Mouse (Mus musculus) neural tube, embryonic 14.5 days (tissue): ENCODE data around the gene Usp16. TPM values are rescaled to one million over a fixed set of nuclear protein-coding genes. Genes with fewer than 3 reads are reported as not detected.
A peak's percentile ranks its signal among the peaks of the same experiment; 100 is the strongest.
"Not testable (repeated sequence)": the region's sequence is repeated elsewhere in the genome, so short reads cannot be mapped to it uniquely, and the experiment has no call there.

Source experiments
- ATAC-seq: fragments of 200-750 bp; cut with Nextera tagmentation; 2 replicates; pipeline ENCODE4 v1.8.0; 2017; ENCODE audit warnings: low read depth, mild to moderate bottlenecking, moderate TSS enrichment, moderate library complexity
- H3K27ac ChIP-seq: fragments of 300-500 bp; sonication (generic); 2 replicates; pipeline ENCODE4 v1.5.1; 2014; ENCODE audit warnings: low read depth, mild to moderate bottlenecking, control low read depth, low read length, moderate library complexity, mixed read lengths
- H3K27me3 ChIP-seq: fragments of 300-500 bp; sonication (generic); 2 replicates; pipeline ENCODE4 v1.6.1; 2014; ENCODE audit warnings: low read length; ENCODE audit not compliant: control insufficient read depth, insufficient read depth
- H3K36me3 ChIP-seq: fragments of 300-500 bp; sonication (generic); 2 replicates; pipeline ENCODE4 v1.6.1; 2014; ENCODE audit warnings: low read length, mixed read lengths; ENCODE audit not compliant: control insufficient read depth, insufficient read depth
- H3K4me1 ChIP-seq: fragments of 300-500 bp; sonication (generic); 2 replicates; pipeline ENCODE4 v1.6.1; 2014; ENCODE audit warnings: low read length; ENCODE audit not compliant: control insufficient read depth, insufficient read depth
- H3K4me2 ChIP-seq: fragments of 300-500 bp; sonication (generic); 2 replicates; pipeline ENCODE4 v1.6.1; 2014; ENCODE audit warnings: mild to moderate bottlenecking, low read depth, low read length, control low read depth
- H3K4me3 ChIP-seq: fragments of 300-500 bp; sonication (generic); 2 replicates; pipeline ENCODE4 v1.5.1; 2014; ENCODE audit warnings: low read depth, low read length, control low read depth, mixed read lengths
- H3K9ac ChIP-seq: fragments of 300-500 bp; sonication (generic); replicated peaks from 2 replicates; pipeline ENCODE4 v1.6.1; 2014; ENCODE audit warnings: low read depth, mild to moderate bottlenecking, control low read depth, low read length, mixed read lengths
- H3K9me3 ChIP-seq: fragments of 300-500 bp; sonication (generic); 2 replicates; pipeline ENCODE4 v1.6.1; 2016; ENCODE audit warnings: low read length; ENCODE audit not compliant: control insufficient read depth
- WGBS: fragments of 180-500 bp; shearing (Covaris S2); extraction: QIAGEN DNeasy Blood & Tissue Kit; methylation state at CpG from one replicate; pipeline ENCODE4 v1.1.7; 2014; 5-methylcytosine and 5-hydroxymethylcytosine counted together
- polyA plus RNA-seq: library from polyadenylated mRNA; unstranded; fragments of >200 nt; fragmentation: Nextera tagmentation; extraction: Ambion mirVana; gene quantifications from 2 replicates; pipeline ENCODE4 v1.2.1, GENCODE M21; 2014

Usp16 gene
- polyA plus RNA-seq, 1 experiment from 2014 or later: 67.5 TPM

DNA sequence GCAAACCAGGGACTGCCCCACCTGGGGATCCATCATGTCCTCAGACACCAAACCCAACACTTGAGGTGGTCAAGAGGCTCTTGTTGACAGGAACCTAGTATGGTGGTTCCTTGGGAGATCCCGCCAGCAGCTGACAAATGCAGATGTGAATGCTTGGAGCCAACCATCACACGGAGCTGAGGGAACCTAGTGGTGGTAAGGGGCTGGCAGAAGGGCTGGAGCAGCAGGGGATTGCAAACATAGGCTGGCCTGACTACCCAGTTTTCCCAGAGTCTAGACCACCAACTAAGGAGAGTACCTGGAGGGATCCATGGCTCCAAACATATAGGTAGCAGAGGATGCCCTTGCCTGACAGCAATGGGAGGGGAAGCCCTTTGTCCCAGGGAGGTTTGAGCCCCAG is 1.3 kb upstream of the Usp16 start:
- 88% methylated on average over 2 of the region's 2 CpGs for WGBS
- no peak overlapping the region for H3K27ac ChIP-seq
- no peak overlapping the region for H3K4me2 ChIP-seq
- no peak overlapping the region for H3K4me3 ChIP-seq
- ATAC-seq: no peak
- peaks cover 14% of the 10 kb centered on the region for H3K4me1 ChIP-seq
- H3K36me3 ChIP-seq: no peaks in the 10 kb centered on the region
- no peak overlapping the region for H3K9ac ChIP-seq
- H3K27me3 ChIP-seq: no peaks in the 10 kb centered on the region
- no peaks in the 10 kb centered on the region for H3K9me3 ChIP-seq

DNA sequence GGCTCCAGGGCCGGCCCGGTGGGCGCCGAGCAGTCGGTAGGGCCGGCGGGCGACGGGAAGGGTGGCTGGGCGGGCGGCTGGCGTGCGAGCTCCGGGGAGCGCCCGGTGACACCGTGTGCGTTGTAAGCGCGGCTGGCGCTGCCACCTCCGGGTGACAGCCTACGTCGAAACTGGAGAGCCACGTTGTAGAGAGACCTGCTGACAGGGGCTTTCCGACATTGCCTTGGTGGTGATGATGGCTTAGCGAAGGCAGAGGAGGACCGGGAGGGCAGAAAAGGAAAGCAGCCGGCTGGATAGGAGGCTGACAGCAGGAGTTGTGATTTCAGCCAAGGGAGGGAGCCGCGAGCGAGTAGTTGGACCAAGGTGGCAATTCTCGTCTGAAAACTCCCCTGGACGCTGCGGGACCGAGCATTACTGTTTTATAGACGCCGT is 693 bp downstream of the Usp16 start:
- Histone ChIP-seq H3K4me1 (peaks cover 14% of the 10 kb centered on the region), H3K4me2 (peak overlapping the region; percentile 84), H3K4me3 (peak overlapping the region; percentile 83), H3K36me3 (no peaks in the 10 kb centered on the region), H3K9me3 (no peaks in the 10 kb centered on the region), H3K9ac (peak overlapping the region; percentile 89), H3K27me3 (no peaks in the 10 kb centered on the region), H3K27ac (peak overlapping the region; percentile 79)
- no peak for ATAC-seq
- WGBS: 0% methylated on average over 35 of the region's 38 CpGs

DNA sequence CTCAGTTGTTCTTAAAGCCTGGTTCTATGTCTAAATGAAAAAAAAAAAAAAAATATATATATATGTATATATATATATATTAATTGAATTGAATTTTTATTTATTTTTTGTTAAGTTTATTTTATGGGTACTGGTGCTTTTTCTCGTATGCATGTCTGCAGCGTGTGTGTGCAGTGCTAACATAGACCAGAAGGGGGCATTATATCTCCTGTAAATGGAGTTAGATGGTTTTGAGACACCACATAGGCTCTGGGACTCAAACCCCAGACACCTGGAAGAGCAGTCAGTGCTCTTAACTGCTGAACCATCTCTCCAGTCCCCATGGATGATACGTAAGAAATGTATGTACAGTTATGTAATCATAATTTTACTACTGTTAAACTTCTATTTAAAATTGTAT is 4.2 kb downstream of the Usp16 start:
- 98% methylated on average over 3 of the region's 3 CpGs for WGBS
- Histone ChIP-seq H3K36me3 (peaks cover 6% of the 10 kb centered on the region; the same call in 1 of the 2 replicates), H3K27ac (no peak overlapping the region), H3K4me3 (no peak overlapping the region), H3K27me3 (no peaks in the 10 kb centered on the region), H3K4me1 (peaks cover 14% of the 10 kb centered on the region), H3K9me3 (no peaks in the 10 kb centered on the region), H3K9ac (no peak overlapping the region), H3K4me2 (no peak overlapping the region)
- no peak for ATAC-seq

DNA sequence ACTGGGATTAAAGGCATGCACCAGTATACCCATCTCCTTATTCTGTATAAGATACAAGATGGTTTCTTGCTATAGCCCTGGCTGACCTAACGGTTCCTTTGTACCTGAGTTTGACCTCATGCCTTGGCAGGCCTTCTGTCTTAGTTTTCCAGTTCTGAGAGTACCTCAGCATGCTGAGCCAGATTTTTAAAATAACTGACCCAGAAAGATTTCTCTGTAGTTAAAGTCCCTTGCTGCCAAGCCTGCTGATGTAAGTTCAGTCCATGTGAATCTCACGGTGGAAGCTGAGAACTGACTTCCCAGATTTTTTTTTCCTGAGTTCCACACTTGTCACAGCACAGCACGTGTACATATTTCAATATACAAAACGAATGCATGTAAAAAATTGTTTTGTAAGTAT is 16.1 kb downstream of the Usp16 start:
- no peaks in the 10 kb centered on the region for H3K4me1 ChIP-seq
- H3K4me3 ChIP-seq: no peak overlapping the region
- no peak overlapping the region for H3K9ac ChIP-seq
- ATAC-seq: no peak
- no peaks in the 10 kb centered on the region for H3K9me3 ChIP-seq
- H3K4me2 ChIP-seq: no peak overlapping the region
- peaks cover 54% of the 10 kb centered on the region for H3K36me3 ChIP-seq
- no peak overlapping the region for H3K27ac ChIP-seq
- no peaks in the 10 kb centered on the region for H3K27me3 ChIP-seq
- WGBS: 93% methylated on average over 4 of the region's 4 CpGs

DNA sequence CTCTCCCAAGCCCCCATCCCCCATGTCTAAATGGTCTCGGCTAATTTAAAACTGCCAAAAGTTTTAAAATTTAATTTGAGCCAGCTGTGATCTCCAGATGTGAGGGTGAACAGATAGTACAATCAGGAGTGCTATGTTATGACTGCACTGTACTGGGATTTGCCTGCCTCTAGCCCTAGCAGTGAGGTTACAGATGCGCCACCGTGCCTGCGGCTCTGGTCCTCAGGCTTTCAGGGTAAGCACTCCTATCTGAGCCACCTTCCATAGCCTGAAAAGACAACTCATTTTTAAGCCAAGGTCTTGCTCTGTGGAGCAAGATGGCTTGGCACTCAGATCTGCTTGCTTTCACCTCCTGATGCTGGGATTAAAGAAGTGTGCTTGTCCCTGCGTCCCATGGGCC is 29.9 kb downstream of the Usp16 start:
- Histone ChIP-seq H3K9me3 (no peaks in the 10 kb centered on the region), H3K27me3 (no peaks in the 10 kb centered on the region), H3K4me1 (no peaks in the 10 kb centered on the region), H3K27ac (no peak overlapping the region), H3K9ac (no peak overlapping the region), H3K4me2 (no peak overlapping the region), H3K4me3 (no peak overlapping the region), H3K36me3 (peaks cover 65% of the 10 kb centered on the region)
- ATAC-seq: no peak
- 87% methylated on average over 5 of the region's 5 CpGs for WGBS

DNA sequence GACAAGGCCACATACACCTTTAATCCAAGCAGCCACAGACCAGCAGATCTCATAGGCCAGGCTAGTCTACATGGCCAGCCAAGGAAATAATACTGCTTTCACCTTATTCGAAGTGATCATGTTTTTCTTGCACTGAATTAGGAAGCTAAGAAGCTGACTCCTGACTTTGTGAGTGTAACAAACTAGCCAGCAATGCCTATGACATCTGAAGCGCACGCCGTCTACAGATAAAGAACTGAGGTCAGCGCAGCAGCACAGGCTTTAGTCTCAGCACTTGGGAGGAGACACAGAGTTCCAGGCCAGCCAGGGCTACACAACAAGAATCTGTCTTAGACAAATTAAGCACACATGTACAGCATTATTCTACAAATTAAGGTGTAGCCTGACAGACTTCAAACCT is 32.2 kb downstream of the Usp16 start:
- Histone ChIP-seq H3K4me1 (no peaks in the 10 kb centered on the region), H3K9me3 (no peaks in the 10 kb centered on the region), H3K27ac (no peak overlapping the region), H3K4me2 (no peak overlapping the region), H3K36me3 (peaks cover 83% of the 10 kb centered on the region), H3K27me3 (no peaks in the 10 kb centered on the region), H3K4me3 (no peak overlapping the region), H3K9ac (no peak overlapping the region)
- 99% methylated on average over 5 of the region's 5 CpGs for WGBS
- ATAC-seq: no peak

DNA sequence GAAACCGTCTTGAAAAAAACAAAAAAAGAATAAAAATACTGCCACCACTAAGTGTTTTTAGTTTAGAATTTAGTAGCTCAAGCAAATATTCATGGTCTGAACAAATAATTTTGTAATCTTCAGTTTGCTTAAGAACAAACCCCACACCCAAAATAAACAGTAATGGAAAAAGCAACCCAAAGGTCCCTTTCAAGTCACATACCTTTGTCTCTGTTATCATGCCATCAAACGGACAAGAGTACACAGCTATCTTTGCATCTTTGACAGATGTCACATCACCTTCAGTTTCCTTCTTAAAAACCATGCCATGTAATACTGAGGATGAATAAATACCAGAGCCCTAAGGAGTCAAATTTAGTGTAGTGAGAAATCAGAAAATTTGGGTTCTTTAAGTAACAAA is 34.1 kb downstream of the Usp16 start:
- Histone ChIP-seq H3K27ac (no peak overlapping the region), H3K9ac (no peak overlapping the region), H3K36me3 (peaks cover 66% of the 10 kb centered on the region), H3K9me3 (no peaks in the 10 kb centered on the region), H3K4me1 (no peaks in the 10 kb centered on the region), H3K4me2 (no peak overlapping the region), H3K27me3 (no peaks in the 10 kb centered on the region), H3K4me3 (no peak overlapping the region)
- 88% methylated on average over 2 of the region's 2 CpGs for WGBS
- ATAC-seq: no peak

DNA sequence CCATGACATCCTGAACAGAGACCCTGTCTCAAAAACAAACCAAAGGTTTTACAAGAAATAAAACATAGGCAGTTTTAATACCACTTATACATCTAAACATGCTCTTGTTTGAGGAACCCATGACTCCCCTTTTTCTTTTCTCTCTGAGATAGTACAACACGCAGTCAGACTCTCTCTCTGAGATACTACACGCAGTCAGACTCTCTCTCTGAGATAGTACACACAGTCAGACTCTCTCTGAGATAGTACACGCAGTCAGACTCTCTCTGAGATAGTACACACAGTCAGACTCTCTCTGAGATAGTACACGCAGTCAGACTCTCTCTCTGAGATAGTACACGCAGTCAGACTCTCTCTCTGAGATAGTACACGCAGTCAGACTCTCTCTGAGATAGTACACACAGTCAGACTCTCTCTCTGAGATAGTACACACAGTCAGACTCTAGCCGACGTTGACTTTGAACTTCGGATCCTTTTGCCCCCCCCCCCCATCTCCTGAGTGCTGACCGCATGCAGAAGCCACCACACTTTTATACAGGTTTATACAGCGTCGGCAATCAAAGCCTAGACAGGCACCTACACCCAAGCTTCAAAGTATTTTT is 37.8 kb downstream of the Usp16 start:
- not testable (repeated sequence) for H3K27ac ChIP-seq, H3K4me2 ChIP-seq, H3K9me3 ChIP-seq, H3K27me3 ChIP-seq, ATAC-seq, H3K9ac ChIP-seq, H3K4me3 ChIP-seq
- peaks cover 39% of the 10 kb centered on the region for H3K36me3 ChIP-seq
- H3K4me1 ChIP-seq: peaks cover 10% of the 10 kb centered on the region
- 94% methylated on average over 12 of the region's 12 CpGs for WGBS

DNA sequence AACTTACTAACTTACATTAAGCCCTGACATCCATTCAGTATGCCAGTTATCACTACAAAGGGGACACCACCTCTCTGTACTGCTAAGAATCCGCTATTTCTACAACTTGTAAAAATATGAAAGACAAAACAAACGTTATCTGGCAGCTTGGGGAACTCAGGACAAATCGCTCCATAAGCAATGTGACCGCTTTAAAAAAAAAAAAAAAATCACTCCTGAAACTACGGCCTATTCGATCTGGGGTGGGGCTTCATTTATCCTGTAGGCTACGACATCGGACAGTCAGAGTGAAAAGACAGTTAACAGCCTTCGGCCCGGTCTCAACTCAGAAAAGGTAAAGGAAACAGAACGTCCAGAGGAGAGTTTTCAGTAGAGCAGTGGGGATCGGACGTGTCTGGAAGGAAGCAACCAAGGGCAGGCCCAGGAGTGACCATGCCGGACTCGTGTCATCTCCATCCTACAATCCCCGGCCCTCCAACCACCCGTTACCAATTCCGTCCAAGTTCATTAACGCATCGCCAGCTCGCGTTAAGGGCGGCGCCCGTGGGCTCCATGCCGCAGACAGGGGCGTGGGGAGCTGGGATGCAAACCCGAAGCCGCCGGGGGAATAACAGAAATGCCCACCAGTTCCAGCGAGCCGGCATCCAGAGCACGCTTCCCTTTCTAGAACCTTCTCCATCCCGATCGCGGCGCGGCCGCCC is 40.6 kb downstream of the Usp16 start:
- peaks cover 10% of the 10 kb centered on the region for H3K4me1 ChIP-seq
- peak overlapping the region; percentile 89 for H3K4me2 ChIP-seq
- H3K9ac ChIP-seq: peak overlapping the region; percentile 91
- under 1% methylated on average over 33 of the region's 39 CpGs for WGBS
- H3K27ac ChIP-seq: peak overlapping the region; percentile 85
- H3K36me3 ChIP-seq: peaks cover 14% of the 10 kb centered on the region
- H3K9me3 ChIP-seq: no peaks in the 10 kb centered on the region
- peak overlapping the region; percentile 91 for H3K4me3 ChIP-seq
- no peaks in the 10 kb centered on the region for H3K27me3 ChIP-seq
- peak; percentile 50; the same call in 1 of the 2 replicates for ATAC-seq
